Mouse (Mus musculus) cerebellum, adult 9-11 months (tissue): ENCODE measurements around the gene Palld.

ENCODE experiments used
- DNase-seq: peaks from one replicate; pipeline ENCODE4 v3.0.0; 2022

Gene Palld

GRCm38 (mm10) chr8:61851270-61851669, 51.2 kb downstream of the Palld start:
- DNase-seq: no peak

GRCm38 (mm10) chr8:61848581-61849162, 53.8 kb downstream of the Palld start:
- no peak for DNase-seq

- DNase-seq: no peak
These were observed 55.0 kb downstream of the Palld start for GRCm38 (mm10) chr8:61847494-61847893.

GRCm38 (mm10) chr8:61844992-61845391, 57.5 kb downstream of the Palld start:
- DNase-seq: no peak

- no peak for DNase-seq
These were observed 57.9 kb downstream of the Palld start for GRCm38 (mm10) chr8:61844575-61844974.

GRCm38 (mm10) chr8:61843776-61844175, 58.7 kb downstream of the Palld start:
- no peak for DNase-seq

GRCm38 (mm10) chr8:61833211-61833610, 69.3 kb downstream of the Palld start:
- no peak for DNase-seq

GRCm38 (mm10) chr8:61831944-61832343, 70.5 kb downstream of the Palld start:
- DNase-seq: no peak

- no peak for DNase-seq
These were observed 71.7 kb downstream of the Palld start for GRCm38 (mm10) chr8:61830821-61831220.

- no peak for DNase-seq
These were observed 77.9 kb downstream of the Palld start for GRCm38 (mm10) chr8:61824563-61824962.

GRCm38 (mm10) chr8:61823157-61823556, 79.3 kb downstream of the Palld start:
- DNase-seq: no peak

- no peak for DNase-seq
These were observed 98.7 kb downstream of the Palld start for GRCm38 (mm10) chr8:61803764-61804163.

- no peak for DNase-seq
These were observed 99.7 kb downstream of the Palld start for GRCm38 (mm10) chr8:61802840-61803239.

GRCm38 (mm10) chr8:61797391-61797947, 105.0 kb downstream of the Palld start:
- DNase-seq: no peak

- DNase-seq: no peak
These were observed 105.9 kb downstream of the Palld start for GRCm38 (mm10) chr8:61796537-61797050.

GRCm38 (mm10) chr8:61789946-61790345, 112.5 kb downstream of the Palld start:
- DNase-seq: no peak

GRCm38 (mm10) chr8:61789289-61789688, 113.2 kb downstream of the Palld start:
- DNase-seq: no peak

GRCm38 (mm10) chr8:61782931-61783491, 119.5 kb downstream of the Palld start:
- no peak for DNase-seq

- DNase-seq: no peak
These were observed 121.7 kb downstream of the Palld start for GRCm38 (mm10) chr8:61780652-61781257.

GRCm38 (mm10) chr8:61778194-61778593, 124.3 kb downstream of the Palld start:
- no peak for DNase-seq

GRCm38 (mm10) chr8:61776560-61776959, 125.9 kb downstream of the Palld start:
- DNase-seq: no peak

- no peak for DNase-seq
These were observed 126.6 kb downstream of the Palld start for GRCm38 (mm10) chr8:61775936-61776335.

GRCm38 (mm10) chr8:61774161-61774560, 128.3 kb downstream of the Palld start:
- no peak for DNase-seq

GRCm38 (mm10) chr8:61773595-61774088, 128.8 kb downstream of the Palld start:
- no peak for DNase-seq
